Mouse (Mus musculus) stomach, postnatal 0 days (tissue): ENCODE results near the gene Scgb1b24. TPM values are rescaled to one million over a fixed set of nuclear protein-coding genes. Genes with fewer than 3 reads are reported as not detected.

Experiments used
- ATAC-seq: fragments of 200-750 bp; cut with Nextera tagmentation; 2 replicates; pipeline ENCODE4 v1.8.0; 2017; ENCODE audit not compliant: low FRiP score, low TSS enrichment
- DNase-seq: peaks from one replicate; pipeline ENCODE4 v3.0.0-alpha.2; 2016; ENCODE audit warnings: low spot score
- H3K27ac ChIP-seq: fragments of 300-500 bp; sonication (generic); replicated peaks from 2 replicates; pipeline ENCODE4 v1.5.1; 2014; ENCODE audit warnings: mild to moderate bottlenecking, control low read depth
- H3K27me3 ChIP-seq: fragments of 300-500 bp; sonication (generic); 2 replicates; pipeline ENCODE4 v1.6.1; 2014; ENCODE audit warnings: low read length; ENCODE audit not compliant: control insufficient read depth, insufficient read depth
- H3K36me3 ChIP-seq: fragments of 300-500 bp; sonication (generic); 2 replicates; pipeline ENCODE4 v1.6.1; 2014; ENCODE audit warnings: low read length, mixed read lengths; ENCODE audit not compliant: control insufficient read depth, insufficient read depth
- H3K4me1 ChIP-seq: fragments of 300-500 bp; sonication (generic); replicated peaks from 2 replicates; pipeline ENCODE4 v1.6.1; 2014; ENCODE audit warnings: antibody characterized with exemption; ENCODE audit not compliant: control insufficient read depth, insufficient read depth
- H3K4me2 ChIP-seq: fragments of 300-500 bp; sonication (generic); replicated peaks from 2 replicates; pipeline ENCODE4 v1.6.1; 2014; ENCODE audit warnings: low read depth, mild to moderate bottlenecking, control low read depth, moderate library complexity
- H3K4me3 ChIP-seq: fragments of 300-500 bp; sonication (generic); 2 replicates; pipeline ENCODE4 v1.5.1; 2014; ENCODE audit warnings: low read depth, low read length, control low read depth
- H3K9ac ChIP-seq: fragments of 300-500 bp; sonication (generic); 2 replicates; pipeline ENCODE4 v1.6.1; 2014; ENCODE audit warnings: mild to moderate bottlenecking, low read length, control low read depth, mixed read lengths
- H3K9me3 ChIP-seq: fragments of 300-500 bp; sonication (generic); 2 replicates; pipeline ENCODE4 v1.6.1; 2016; ENCODE audit warnings: low read length; ENCODE audit not compliant: control insufficient read depth
- CTCF ChIP-seq: IDR thresholded peaks from 2 replicates; pipeline ENCODE4 v1.5.1; 2016; ENCODE audit warnings: antibody characterized with exemption, low read depth, mild to moderate bottlenecking, moderate library complexity
- EP300 ChIP-seq: optimal IDR thresholded peaks from 2 replicates; pipeline ENCODE3; 2016; ENCODE audit warnings: antibody characterized with exemption
- WGBS: fragments of 180-500 bp; shearing (Covaris S2); extraction: QIAGEN DNeasy Blood & Tissue Kit; methylation state at CpG from one replicate; pipeline ENCODE4 v1.1.7; 2014; 5-methylcytosine and 5-hydroxymethylcytosine counted together
- polyA plus RNA-seq: library from polyadenylated mRNA; unstranded; fragments of >200 nt; fragmentation: Nextera tagmentation; extraction: Ambion mirVana; gene quantifications from 2 replicates; pipeline ENCODE4 v1.2.1, GENCODE M21; 2015

The Scgb1b24 gene
- not detected in 2 replicates for polyA plus RNA-seq

- Histone ChIP-seq H3K9ac (no peak within 1 kb of the TSS), H3K4me1 (no peaks in the 10 kb centered on the region), H3K4me2 (no peak within 1 kb of the TSS), H3K27ac (no peak within 1 kb of the TSS), H3K9me3 (peaks cover 5% of the 10 kb centered on the region; the same call in 1 of the 2 replicates), H3K27me3 (no peaks in the 10 kb centered on the region), H3K36me3 (no peaks in the 10 kb centered on the region), H3K4me3 (no peak within 1 kb of the TSS)
- ATAC-seq (no peak), DNase-seq (no peak)
- TF ChIP-seq EP300 (no peak), CTCF (no peak)
- WGBS = 73% methylated on average over 3 of the region's 3 CpGs
Measured at GRCm38 (mm10) chr7:33743499-33743898, at the start of gene Scgb1b24. Gene Scgb1b24 (plus strand): TSS chr7:33743799.

- H3K4me2 ChIP-seq = no peak within 1 kb of the TSS
- ATAC-seq (no peak), DNase-seq (no peak)
- TF ChIP-seq CTCF (no peak), EP300 (no peak)
- no peaks in the 10 kb centered on the region for H3K36me3 ChIP-seq
- H3K9ac ChIP-seq = no peak within 1 kb of the TSS
- H3K27me3 ChIP-seq = no peaks in the 10 kb centered on the region
- peaks cover 5% of the 10 kb centered on the region; the same call in 1 of the 2 replicates for H3K9me3 ChIP-seq
- WGBS = 73% methylated on average over 2 of the region's 2 CpGs
- no peak within 1 kb of the TSS for H3K27ac ChIP-seq
- no peak within 1 kb of the TSS for H3K4me3 ChIP-seq
- no peaks in the 10 kb centered on the region for H3K4me1 ChIP-seq
Measured at GRCm38 (mm10) chr7:33739212-33739611, 4.4 kb upstream of the Scgb1b24 start, which contains the start of gene Scgb2b24. Gene Scgb2b24 (minus strand): TSS chr7:33739312.

Other genes starting within 250 kb of the Scgb1b24 start
- gene Scgb2b21, start 223.3 kb upstream of the Scgb1b24 start, polyA plus RNA-seq = not detected in 2 replicates
- not detected in 2 replicates for gene Scgb2b24, start 4.5 kb upstream of the Scgb1b24 start, polyA plus RNA-seq
- not detected in 2 replicates for gene Scgb2b26, start 201.2 kb downstream of the Scgb1b24 start, polyA plus RNA-seq